Mouse (Mus musculus) heart, embryonic 12.5 days (tissue): ENCODE data around the gene Abcb9. TPM values are rescaled to one million over a fixed set of nuclear protein-coding genes. Genes with fewer than 3 reads are reported as not detected.
A peak's percentile ranks its signal among the peaks of the same experiment; 100 is the strongest.

ENCODE experiments used
- ATAC-seq: fragments of 200-750 bp; cut with Nextera tagmentation; 2 replicates; pipeline ENCODE4 v1.8.0; 2017; ENCODE audit warnings: moderate TSS enrichment, moderate library complexity; ENCODE audit not compliant: insufficient number of reproducible peaks, low FRiP score
- H3K27ac ChIP-seq: fragments of 300-500 bp; sonication (generic); 2 replicates; pipeline ENCODE4 v1.5.1; 2016; ENCODE audit warnings: mild to moderate bottlenecking, moderate library complexity; ENCODE audit not compliant: poor library complexity, severe bottlenecking
- H3K27me3 ChIP-seq: fragments of 300-500 bp; sonication (generic); replicated peaks from 2 replicates; pipeline ENCODE4 v1.6.1; 2016; ENCODE audit warnings: mild to moderate bottlenecking, moderate library complexity
- H3K36me3 ChIP-seq: fragments of 300-500 bp; sonication (generic); 2 replicates; pipeline ENCODE4 v1.6.1; 2016; ENCODE audit warnings: mild to moderate bottlenecking, moderate library complexity
- H3K4me1 ChIP-seq: fragments of 300-500 bp; sonication (generic); replicated peaks from 2 replicates; pipeline ENCODE4 v1.6.1; 2016; ENCODE audit warnings: mild to moderate bottlenecking
- H3K4me2 ChIP-seq: fragments of 300-500 bp; sonication (generic); 2 replicates; pipeline ENCODE4 v1.6.1; 2016; ENCODE audit warnings: mild to moderate bottlenecking, moderate library complexity
- H3K4me3 ChIP-seq: fragments of 300-500 bp; sonication (generic); 2 replicates; pipeline ENCODE4 v1.5.1; 2016; ENCODE audit warnings: mild to moderate bottlenecking
- H3K9ac ChIP-seq: fragments of 300-500 bp; sonication (generic); 2 replicates; pipeline ENCODE4 v1.6.1; 2016; ENCODE audit warnings: mild to moderate bottlenecking, moderate library complexity
- H3K9me3 ChIP-seq: fragments of 300-500 bp; sonication (generic); replicated peaks from 2 replicates; pipeline ENCODE4 v1.6.1; 2016; ENCODE audit warnings: mild to moderate bottlenecking, moderate library complexity
- WGBS: fragments of 180-500 bp; shearing (Covaris S2); methylation state at CpG from one replicate; pipeline ENCODE4 v1.1.7; 2016; 5-methylcytosine and 5-hydroxymethylcytosine counted together
- polyA plus RNA-seq: library from polyadenylated mRNA; unstranded; fragments of >200 nt; fragmentation: Nextera tagmentation; extraction: Ambion mirVana; gene quantifications from 2 replicates; pipeline ENCODE4 v1.2.1, GENCODE M21; 2016

Gene Abcb9
- polyA plus RNA-seq, 1 experiment from 2014 or later: 1.6 TPM

DNA sequence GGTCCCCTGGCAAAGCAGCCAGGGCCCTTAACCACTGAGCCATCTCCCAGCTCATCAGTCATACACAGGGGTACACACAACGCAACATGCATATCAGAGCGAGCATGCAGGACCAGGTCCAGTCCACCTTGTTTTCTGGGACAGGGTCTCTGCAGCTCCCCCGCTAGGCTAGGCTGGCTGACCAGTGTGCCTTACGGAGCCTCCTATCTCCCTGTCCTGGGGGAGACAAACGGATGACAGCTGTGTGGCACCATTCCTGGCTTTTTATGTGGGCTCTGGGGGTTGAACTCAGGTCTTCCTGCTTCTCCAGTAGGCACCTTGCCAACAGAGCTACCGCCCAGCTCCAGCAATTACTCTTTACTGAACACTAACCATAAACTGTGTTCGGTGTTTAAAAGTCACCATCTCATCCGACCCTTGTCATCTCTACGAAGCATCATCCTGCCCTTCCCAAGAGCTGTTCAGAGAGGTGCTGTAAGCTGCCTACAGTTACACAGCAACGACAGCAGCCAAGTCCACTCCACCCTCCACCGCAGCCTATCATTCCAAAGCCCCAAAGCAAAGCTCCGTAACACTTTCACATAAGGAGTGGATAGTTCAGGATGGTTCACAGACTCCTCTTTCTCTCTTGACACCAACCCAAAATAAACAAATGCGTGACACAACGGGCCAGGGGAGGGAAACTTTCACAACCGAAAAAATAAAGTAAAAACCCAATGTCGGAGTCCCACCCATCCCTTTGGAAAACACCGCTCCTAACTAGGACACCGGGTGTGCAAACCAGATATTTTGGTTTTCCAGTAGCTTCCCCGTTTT lies 66.2 kb downstream of the Abcb9 start:
- ATAC-seq: no peak
- Histone ChIP-seq H3K4me1 (peaks cover 60% of the 10 kb centered on the region), H3K27ac (peak overlapping the region; percentile 76), H3K9ac (peak overlapping the region; percentile 99), H3K27me3 (no peaks in the 10 kb centered on the region), H3K4me3 (peak overlapping the region; percentile 91), H3K36me3 (peaks cover 3% of the 10 kb centered on the region), H3K9me3 (0 out of 2 replicates have a peak, but pooled peaks cover 2% of the 10 kb centered on the region), H3K4me2 (peak overlapping the region; percentile 84)
- 65% methylated on average over 19 of the region's 19 CpGs for WGBS

- no peaks in the 10 kb centered on the region for H3K27me3 ChIP-seq
- H3K4me2 ChIP-seq: peak overlapping the region; percentile 84
- peak overlapping the region; percentile 71 for H3K9ac ChIP-seq
- peaks cover 3% of the 10 kb centered on the region for H3K36me3 ChIP-seq
- ATAC-seq: no peak
- H3K4me3 ChIP-seq: peak overlapping the region; percentile 29
- 42% methylated on average over 7 of the region's 7 CpGs for WGBS
- 0 out of 2 replicates have a peak, but pooled peaks cover 2% of the 10 kb centered on the region for H3K9me3 ChIP-seq
- H3K27ac ChIP-seq: peak overlapping the region; percentile 95
- H3K4me1 ChIP-seq: peaks cover 67% of the 10 kb centered on the region
These were observed 66.9 kb downstream of the Abcb9 start for GRCm38 (mm10) chr5:124028680-124029079.

GRCm38 (mm10) chr5:124027702-124028470 lies 67.7 kb downstream of the Abcb9 start:
- no peak for ATAC-seq
- Histone ChIP-seq H3K4me3 (peak overlapping the region; percentile 29), H3K27ac (peak overlapping the region; percentile 95)

DNA sequence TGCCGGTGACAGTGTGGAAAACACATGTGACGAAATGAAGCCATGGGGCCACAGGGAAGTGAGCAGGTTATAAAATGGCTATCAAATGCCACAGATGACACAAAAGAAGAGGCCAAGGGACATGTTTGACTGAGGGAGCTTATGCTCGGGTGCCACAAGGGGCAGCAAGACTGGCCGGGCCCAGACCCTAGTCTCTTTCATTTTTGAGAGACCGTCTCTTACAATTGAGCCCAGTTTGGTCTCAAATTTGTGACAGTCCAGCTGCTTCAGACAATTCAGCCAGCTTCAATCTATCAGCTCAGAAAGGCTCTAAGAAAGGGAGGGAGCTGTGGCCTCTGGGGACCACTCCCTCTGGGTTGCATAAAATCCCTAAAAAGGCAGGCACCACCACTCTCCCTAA lies 69.0 kb downstream of the Abcb9 start:
- no peak for ATAC-seq
- peak overlapping the region; percentile 28; the same call in 1 of the 2 replicates for H3K9ac ChIP-seq
- 87% methylated on average over 5 of the region's 5 CpGs for WGBS
- no peaks in the 10 kb centered on the region for H3K27me3 ChIP-seq
- 0 out of 2 replicates have a peak, but pooled peaks cover 2% of the 10 kb centered on the region for H3K9me3 ChIP-seq
- no peak overlapping the region for H3K4me3 ChIP-seq
- H3K36me3 ChIP-seq: peaks cover 6% of the 10 kb centered on the region
- H3K27ac ChIP-seq: peak overlapping the region; percentile 95
- peak overlapping the region; percentile 19 for H3K4me2 ChIP-seq
- peaks cover 86% of the 10 kb centered on the region for H3K4me1 ChIP-seq

More at GRCm38 (mm10) chr5:124027702-124028470, 67.7 kb downstream of the Abcb9 start:
- Histone ChIP-seq H3K4me2 (peak overlapping the region; percentile 64), H3K4me1 (peaks cover 75% of the 10 kb centered on the region), H3K9me3 (0 out of 2 replicates have a peak, but pooled peaks cover 2% of the 10 kb centered on the region), H3K36me3 (peaks cover 3% of the 10 kb centered on the region), H3K9ac (peak overlapping the region; percentile 71), H3K27me3 (no peaks in the 10 kb centered on the region)
- 25% methylated on average over 19 of the region's 19 CpGs for WGBS

- ATAC-seq: no peak
- Histone ChIP-seq H3K9me3 (0 out of 2 replicates have a peak, but pooled peaks cover 2% of the 10 kb centered on the region), H3K27me3 (no peaks in the 10 kb centered on the region), H3K4me2 (peak overlapping the region; percentile 19), H3K9ac (peak overlapping the region; percentile 28; the same call in 1 of the 2 replicates), H3K4me3 (no peak overlapping the region), H3K36me3 (peaks cover 13% of the 10 kb centered on the region), H3K27ac (peak overlapping the region; percentile 95), H3K4me1 (peaks cover 92% of the 10 kb centered on the region)
- WGBS: 54% methylated on average over 15 of the region's 15 CpGs
These were observed 69.8 kb downstream of the Abcb9 start for GRCm38 (mm10) chr5:124025587-124026441.

DNA sequence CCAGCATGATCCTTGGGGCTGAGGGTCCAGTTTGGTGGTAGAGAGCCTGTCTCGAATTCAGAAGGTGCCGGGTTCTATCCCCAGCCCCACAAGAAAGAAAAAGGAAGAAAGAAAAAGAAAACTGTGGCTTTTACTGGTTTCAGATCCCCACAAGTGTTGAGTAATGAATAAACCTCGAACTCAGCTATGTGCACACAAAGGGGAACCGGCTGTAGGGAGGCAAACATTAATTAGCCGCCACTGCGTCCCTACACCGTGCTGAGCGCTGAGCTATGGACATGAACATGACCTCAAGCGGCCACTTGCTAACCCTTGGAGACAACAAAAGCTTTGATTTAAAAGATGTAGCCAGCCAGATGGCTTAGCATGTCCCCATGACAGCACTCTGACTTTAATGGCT lies 70.5 kb downstream of the Abcb9 start:
- peak overlapping the region; percentile 23; the same call in 1 of the 2 replicates for H3K9ac ChIP-seq

DNA sequence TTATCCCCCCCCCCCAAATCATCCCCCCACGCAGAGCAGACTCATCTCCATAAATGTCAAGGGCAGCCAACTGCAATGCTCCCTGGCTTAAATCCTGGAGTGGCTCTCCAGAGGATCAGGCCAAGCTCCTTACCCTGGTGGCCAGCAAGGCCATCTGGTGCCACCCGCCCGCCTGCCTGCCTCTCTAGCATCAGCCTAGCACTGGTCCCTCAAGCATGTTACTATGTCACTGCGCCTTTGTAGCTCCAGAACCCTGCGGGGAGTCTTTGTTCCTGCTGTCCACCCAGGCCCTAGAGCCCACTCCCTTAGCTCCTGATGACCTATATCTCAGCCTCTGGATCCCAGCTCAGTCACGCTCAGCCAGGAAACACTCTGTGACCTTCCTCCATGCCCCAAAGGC lies 70.9 kb downstream of the Abcb9 start:
- peak overlapping the region; percentile 56; the same call in 1 of the 2 replicates for H3K27ac ChIP-seq
- H3K27me3 ChIP-seq: no peaks in the 10 kb centered on the region
- no peak for ATAC-seq
- no peak overlapping the region for H3K4me3 ChIP-seq
- peak overlapping the region; percentile 23; the same call in 1 of the 2 replicates for H3K9ac ChIP-seq
- peaks cover 94% of the 10 kb centered on the region for H3K4me1 ChIP-seq
- peaks cover 17% of the 10 kb centered on the region for H3K36me3 ChIP-seq
- WGBS: 72% methylated on average over 6 of the region's 6 CpGs
- H3K9me3 ChIP-seq: 0 out of 2 replicates have a peak, but pooled peaks cover 2% of the 10 kb centered on the region
- H3K4me2 ChIP-seq: no peak overlapping the region

More for the DNA sequence above, 70.5 kb downstream of the Abcb9 start:
- 87% methylated on average over 9 of the region's 9 CpGs for WGBS
- Histone ChIP-seq H3K4me1 (peaks cover 94% of the 10 kb centered on the region), H3K9me3 (0 out of 2 replicates have a peak, but pooled peaks cover 2% of the 10 kb centered on the region), H3K36me3 (peaks cover 17% of the 10 kb centered on the region), H3K4me3 (no peak overlapping the region), H3K4me2 (no peak overlapping the region), H3K27ac (peak overlapping the region; percentile 56; the same call in 1 of the 2 replicates), H3K27me3 (no peaks in the 10 kb centered on the region)
- no peak for ATAC-seq

GRCm38 (mm10) chr5:124022365-124022764 lies 73.2 kb downstream of the Abcb9 start:
- H3K27ac ChIP-seq: no peak overlapping the region
- WGBS: 19% methylated on average over 7 of the region's 7 CpGs
- H3K4me1 ChIP-seq: peaks cover 94% of the 10 kb centered on the region

GRCm38 (mm10) chr5:124021701-124022100 lies 73.9 kb downstream of the Abcb9 start:
- H3K4me1 ChIP-seq: peaks cover 94% of the 10 kb centered on the region
- no peak for ATAC-seq
- no peaks in the 10 kb centered on the region for H3K9me3 ChIP-seq
- H3K9ac ChIP-seq: no peak overlapping the region
- H3K4me2 ChIP-seq: no peak overlapping the region
- H3K27ac ChIP-seq: no peak overlapping the region
- 85% methylated on average over 11 of the region's 11 CpGs for WGBS
- no peak overlapping the region for H3K4me3 ChIP-seq
- H3K27me3 ChIP-seq: no peaks in the 10 kb centered on the region
- H3K36me3 ChIP-seq: peaks cover 14% of the 10 kb centered on the region

More at GRCm38 (mm10) chr5:124022365-124022764, 73.2 kb downstream of the Abcb9 start:
- Histone ChIP-seq H3K9ac (no peak overlapping the region), H3K27me3 (no peaks in the 10 kb centered on the region), H3K4me2 (no peak overlapping the region), H3K36me3 (peaks cover 14% of the 10 kb centered on the region), H3K9me3 (no peaks in the 10 kb centered on the region), H3K4me3 (no peak overlapping the region)
- no peak for ATAC-seq

DNA sequence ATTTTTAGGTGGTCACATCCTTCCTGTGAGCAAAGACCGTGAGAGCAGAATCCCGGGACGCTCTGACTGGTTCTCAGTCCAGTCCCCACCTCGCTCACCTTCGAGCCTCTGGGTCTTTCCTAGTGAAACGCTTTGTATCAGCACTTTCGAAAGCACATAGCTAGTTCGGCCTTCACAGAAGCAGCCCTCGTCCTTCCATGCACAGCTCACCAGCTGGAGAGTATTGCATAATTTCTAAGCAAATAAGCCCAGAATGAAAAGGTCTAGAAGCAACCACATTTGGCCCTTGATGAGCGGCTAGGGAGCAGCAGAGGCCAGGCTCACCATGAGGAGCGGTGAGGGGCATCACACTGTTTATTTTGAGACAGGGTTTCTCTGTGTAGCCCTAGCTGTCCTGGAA lies 74.5 kb downstream of the Abcb9 start:
- no peaks in the 10 kb centered on the region for H3K9me3 ChIP-seq
- H3K9ac ChIP-seq: no peak overlapping the region
- H3K4me3 ChIP-seq: no peak overlapping the region
- H3K27ac ChIP-seq: no peak overlapping the region
- peaks cover 14% of the 10 kb centered on the region for H3K36me3 ChIP-seq
- H3K4me2 ChIP-seq: no peak overlapping the region
- H3K27me3 ChIP-seq: no peaks in the 10 kb centered on the region
- no peak for ATAC-seq
- H3K4me1 ChIP-seq: peaks cover 94% of the 10 kb centered on the region
- WGBS: 91% methylated on average over 11 of the region's 11 CpGs
